Mouse (Mus musculus) ES-E14 (cell line): ENCODE results near the gene Nup107. TPM values are rescaled to one million over a fixed set of nuclear protein-coding genes. Genes with fewer than 3 reads are reported as not detected.

Experiments
- DNase-seq: peaks from one replicate; pipeline ENCODE4 v3.0.0-alpha.2; 2013; ENCODE audit warnings: low read depth, low spot score
- H3K27ac ChIP-seq: 2 replicates; pipeline ENCODE4 v1.5.1; 2012; ENCODE audit warnings: low read depth, mild to moderate bottlenecking, low read length, moderate library complexity, mixed read lengths; ENCODE audit not compliant: poor library complexity, insufficient read depth, severe bottlenecking
- H3K36me3 ChIP-seq: 2 replicates; pipeline ENCODE4 v1.6.1; 2012; ENCODE audit warnings: mild to moderate bottlenecking, low read length, moderate library complexity, mixed read lengths; ENCODE audit not compliant: control insufficient read depth, poor library complexity, insufficient read depth, severe bottlenecking
- H3K4me1 ChIP-seq, 2 experiments: fragments of 150-350 bp in 1 of 2; sonication (generic) in 1 of 2; 2 replicates each; pipeline ENCODE4 v1.6.1; 2012; ENCODE audit warnings: low read length in 2 of 2, mild to moderate bottlenecking in 1 of 2, mixed read lengths in 1 of 2; ENCODE audit not compliant: control insufficient read depth in 2 of 2, insufficient read depth in 2 of 2, poor library complexity in 1 of 2
- H3K4me3 ChIP-seq, 2 experiments: fragments of 150-350 bp in 1 of 2; sonication (generic) in 1 of 2; 2 replicates each; pipeline ENCODE4 v1.5.1; 2012; ENCODE audit warnings: low read length in 2 of 2, low read depth in 1 of 2, mild to moderate bottlenecking in 1 of 2, mixed read lengths in 1 of 2; ENCODE audit not compliant: insufficient read depth in 1 of 2, poor library complexity in 1 of 2, severe bottlenecking in 1 of 2
- H3K9ac ChIP-seq: 2 replicates; pipeline ENCODE4 v1.6.1; 2012; ENCODE audit warnings: low read depth, mild to moderate bottlenecking, low read length, mixed read lengths; ENCODE audit not compliant: poor library complexity, insufficient read depth, severe bottlenecking
- H3K9me3 ChIP-seq: fragments of 150-350 bp; sonication (generic); 2 replicates; pipeline ENCODE4 v1.6.1; 2012; ENCODE audit warnings: low read depth, mild to moderate bottlenecking, low read length; ENCODE audit not compliant: control insufficient read depth, insufficient read depth
- CHD2 ChIP-seq: IDR thresholded peaks from 2 replicates; pipeline ENCODE4 v1.6.1; 2014; ENCODE audit warnings: mild to moderate bottlenecking, low read depth, low read length, inconsistent platforms
- HCFC1 ChIP-seq: IDR thresholded peaks from 2 replicates; pipeline ENCODE4 v1.6.1; 2012; ENCODE audit warnings: low read length, inconsistent platforms, borderline replicate concordance; ENCODE audit not compliant: insufficient read depth
- MAFK ChIP-seq: IDR thresholded peaks from 2 replicates; pipeline ENCODE4 v1.6.1; 2014; ENCODE audit warnings: mild to moderate bottlenecking, low read depth, low read length, inconsistent platforms; ENCODE audit not compliant: insufficient read depth
- ZC3H11A ChIP-seq: IDR thresholded peaks from 2 replicates; pipeline ENCODE4 v1.6.1; 2012; ENCODE audit warnings: low read depth, mild to moderate bottlenecking, inconsistent platforms, low read length, borderline replicate concordance
- ZNF384 ChIP-seq: IDR thresholded peaks from 2 replicates; pipeline ENCODE4 v1.6.1; 2012; ENCODE audit warnings: low read depth, low read length, inconsistent platforms
- in situ Hi-C, 2 experiments: fragments of 600-800 bp; cut with MboI; formaldehyde crosslinking; loops; one replicate each; pipeline ENCODE4 v1.15.1; 2025; ENCODE audit warnings: low sequenced_read_pairs in 2 of 2, inconsistent platforms in 1 of 2; ENCODE audit not compliant: unreplicated experiment in 2 of 2
- total RNA-seq: library from RNA; depleted of rRNA; stranded (reverse); fragments of 300-350 nt; gene quantifications from 2 replicates; pipeline ENCODE4 v1.2.3, GENCODE M21; 2012

The Nup107 gene
- total RNA-seq, 1 experiment = 80.8 TPM

GRCm38 (mm10) chr10:117755799-117756467, 36.6 kb downstream of the Nup107 start:
- no peak overlapping the region for H3K4me3 ChIP-seq
- DNase-seq = no peak
- H3K9ac ChIP-seq = no peak overlapping the region
- TF ChIP-seq CHD2 (no peak), HCFC1 (no peak), MAFK (no peak), ZNF384 (no peak)
- H3K27ac ChIP-seq = no peak overlapping the region
- H3K4me1 ChIP-seq = no peaks in the 10 kb centered on the region
- H3K9me3 ChIP-seq = no peaks in the 10 kb centered on the region
- peaks cover 49% of the 10 kb centered on the region for H3K36me3 ChIP-seq
- in situ Hi-C loops = no loop called here

DNA sequence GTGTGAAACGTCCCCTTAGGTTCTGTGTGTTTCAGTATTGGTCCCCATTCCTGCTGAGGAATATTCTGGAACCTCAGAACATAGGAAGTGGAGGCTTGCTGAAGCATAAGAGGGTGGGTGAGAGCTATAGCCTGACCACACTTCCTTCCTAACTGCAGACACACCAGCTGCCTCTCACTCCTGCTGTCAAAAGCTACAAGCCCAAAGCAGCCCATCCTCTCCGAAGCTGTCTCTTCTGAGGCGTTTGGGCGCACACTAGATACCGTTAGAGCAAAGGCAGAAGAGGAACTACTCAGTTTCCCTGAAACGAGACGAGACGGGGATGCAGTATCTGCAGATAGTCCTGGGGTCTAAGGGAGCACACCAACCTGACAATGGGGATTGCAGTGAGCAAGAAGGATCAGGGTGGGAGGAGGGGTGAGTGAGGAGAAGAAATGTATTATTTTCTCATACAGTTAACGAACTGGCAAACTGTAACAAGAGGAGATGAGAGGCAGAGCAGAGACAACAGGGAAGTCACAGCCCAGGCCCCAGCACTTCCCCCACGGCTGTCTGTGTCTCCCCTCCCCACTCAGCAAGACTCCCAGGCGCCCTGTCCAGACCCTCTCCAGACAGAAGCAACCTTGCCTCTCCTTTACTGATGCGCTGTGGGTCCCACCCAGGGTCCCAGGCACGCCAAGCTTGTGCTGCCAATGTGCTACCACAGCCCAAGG, 37.3 kb downstream of the Nup107 start:
- no peak overlapping the region for H3K9ac ChIP-seq
- no peak overlapping the region for H3K27ac ChIP-seq
- no peak for TF ChIP-seq MAFK
- H3K4me3 ChIP-seq = no peak overlapping the region
- H3K36me3 ChIP-seq = peaks cover 46% of the 10 kb centered on the region
- peaks cover 1% of the 10 kb centered on the region for H3K9me3 ChIP-seq
- H3K4me1 ChIP-seq = no peaks in the 10 kb centered on the region
- no peak for DNase-seq
- in situ Hi-C loops = no loop called here

- no peak for DNase-seq
- Histone ChIP-seq H3K9ac (no peak overlapping the region), H3K9me3 (peaks cover 5% of the 10 kb centered on the region), H3K36me3 (peaks cover 47% of the 10 kb centered on the region), H3K4me3 (no peak overlapping the region), H3K27ac (no peak overlapping the region), H3K4me1 (no peaks in the 10 kb centered on the region)
- in situ Hi-C loops = no loop called here
- TF ChIP-seq ZNF384 = no peak
- TF ChIP-seq CHD2 = no peak
- TF ChIP-seq HCFC1 = no peak
- TF ChIP-seq ZC3H11A = no peak
- no peak for TF ChIP-seq MAFK
These were observed 37.9 kb downstream of the Nup107 start for GRCm38 (mm10) chr10:117754609-117754940.

- TF ChIP-seq ZNF384 = no peak
- no peak for TF ChIP-seq HCFC1
- TF ChIP-seq MAFK = no peak
- no peak for TF ChIP-seq ZC3H11A
- no peak for TF ChIP-seq CHD2
- Histone ChIP-seq H3K36me3 (peaks cover 45% of the 10 kb centered on the region), H3K9me3 (peaks cover 5% of the 10 kb centered on the region), H3K4me3 (no peak overlapping the region), H3K4me1 (no peaks in the 10 kb centered on the region), H3K27ac (no peak overlapping the region), H3K9ac (no peak overlapping the region)
- in situ Hi-C loops = no loop called here
- no peak for DNase-seq
These were observed 38.5 kb downstream of the Nup107 start for GRCm38 (mm10) chr10:117753711-117754608.
